Mouse (Mus musculus) liver, embryonic 14.5 days (tissue): ENCODE results near the gene Zfp512b.

ENCODE experiments used
- CTCF ChIP-seq: IDR thresholded peaks from 2 replicates; pipeline ENCODE4 v1.5.1; 2016; ENCODE audit warnings: antibody characterized with exemption, low read depth, control low read depth
- EP300 ChIP-seq: IDR thresholded peaks from 2 replicates; pipeline ENCODE4 v1.6.1; 2016; ENCODE audit warnings: antibody characterized with exemption, low read depth

DNA sequence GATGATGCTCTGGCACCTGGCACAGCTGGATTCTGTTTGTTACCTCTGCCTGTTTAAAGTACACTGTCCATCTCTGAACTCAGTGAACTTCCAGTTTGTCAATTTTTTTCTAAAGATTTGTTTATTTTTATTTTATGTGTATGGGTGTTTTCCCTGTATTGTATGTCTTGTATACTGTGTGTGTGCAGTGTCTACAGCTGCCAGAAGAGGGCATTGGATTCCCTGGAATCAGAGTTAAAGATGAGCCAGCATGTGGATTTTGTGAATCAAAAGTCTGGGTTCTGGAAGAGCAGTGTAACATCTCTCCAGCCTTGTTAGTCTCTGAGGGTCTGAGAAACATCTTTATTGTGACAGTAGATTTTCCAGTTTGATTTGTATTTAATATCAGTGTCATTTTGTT lies 30.8 kb upstream of the Zfp512b start:
- TF ChIP-seq CTCF (peak; percentile 28; the same call in 1 of the 2 replicates), EP300 (no peak)
